Mouse (Mus musculus) T-helper 2 cell (primary cell): ENCODE measurements at regions not wholly inside any gene's neighbourhood (a gene's known extent, or its start where the extent isn't known, plus 50 kb on each side); places are given as distances from the start of the nearest gene placed in this dataset.

Experiments
- in situ Hi-C: fragments of 300-600 bp; cut with MboI, MseI; formaldehyde crosslinking; loops from one replicate; pipeline ENCODE4 v1.15.1; 2025; ENCODE audit warnings: high pct_unique_total_duplicates

DNA sequence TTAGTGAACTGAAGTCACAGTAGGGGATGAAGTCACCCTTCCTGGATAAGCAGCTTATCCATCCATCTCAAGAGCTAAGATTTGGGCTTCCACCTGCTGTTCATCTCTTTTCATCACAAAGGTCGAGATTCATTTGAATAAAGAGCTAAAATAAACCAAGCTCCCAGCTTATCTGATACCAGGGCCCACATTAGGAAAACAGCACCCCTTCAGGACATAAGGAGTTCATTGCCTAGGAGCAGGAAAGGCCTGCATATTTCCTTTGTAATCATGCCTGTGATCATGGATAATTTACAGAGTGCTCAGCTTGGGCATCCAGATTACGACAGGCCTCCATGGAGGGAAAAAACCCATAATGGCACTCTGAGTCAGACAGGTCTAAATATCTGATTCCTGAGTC, 190.7 kb upstream of the Klhl29 start:
- in situ Hi-C loops = no loop called here

DNA sequence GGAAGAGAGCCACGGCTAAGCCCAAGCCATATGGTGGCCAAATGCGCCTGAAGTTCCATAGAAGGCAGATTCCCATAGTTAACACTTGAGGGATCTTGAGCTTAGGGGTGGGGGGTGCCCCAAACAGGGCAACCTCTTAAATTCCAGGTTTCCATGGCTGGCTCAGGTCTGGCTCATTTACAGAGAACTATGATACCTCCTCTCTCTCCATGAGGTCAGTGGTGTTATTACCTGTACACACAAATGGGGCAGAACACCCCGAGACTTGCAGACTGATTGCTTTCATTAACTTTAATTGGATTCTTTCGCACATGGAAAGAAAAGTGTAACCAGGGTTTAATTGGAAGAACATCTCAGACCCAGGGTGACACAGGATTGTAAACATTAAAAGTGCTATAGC, 177.1 kb upstream of the Klhl29 start:
- in situ Hi-C loops = no loop called here

DNA sequence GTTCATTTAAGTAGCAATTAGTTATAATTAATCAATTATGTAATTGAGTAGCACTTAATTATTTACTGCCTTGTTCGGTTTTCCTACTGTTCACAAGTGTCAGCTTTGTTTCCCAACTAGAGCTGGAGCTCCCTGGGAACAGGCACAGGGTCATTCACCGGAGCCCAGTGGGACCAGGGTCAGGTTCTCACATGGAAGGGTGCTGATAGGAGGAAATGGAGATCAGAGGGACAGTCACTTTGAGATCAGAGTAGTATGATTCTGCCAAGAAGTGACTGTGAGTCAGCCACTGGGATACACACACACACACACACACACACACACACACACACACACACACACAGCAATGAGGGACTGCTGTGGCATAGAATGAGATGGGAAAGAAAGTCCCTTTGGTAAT, 176.4 kb upstream of the Klhl29 start:
- in situ Hi-C loops = no loop called here

DNA sequence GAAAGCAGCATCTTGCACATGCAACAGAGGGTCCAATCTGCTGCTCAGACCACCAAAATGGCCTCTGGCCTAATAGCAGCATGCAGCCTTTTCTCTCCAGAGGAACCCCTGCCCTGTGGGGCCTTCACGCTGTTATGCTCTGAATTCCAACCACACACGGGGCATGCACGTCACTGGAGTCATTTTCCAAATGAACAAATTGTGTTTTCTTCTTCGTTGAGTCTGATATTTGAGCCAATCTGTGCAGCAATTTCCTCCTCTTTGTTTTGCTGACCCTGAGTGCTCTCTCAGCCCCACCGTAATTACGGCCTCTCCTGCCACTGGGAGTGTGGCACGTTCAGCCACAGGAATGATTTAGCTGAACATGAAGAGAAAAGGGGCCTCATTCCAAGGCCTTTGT, 174.3 kb upstream of the Klhl29 start:
- in situ Hi-C loops = no loop called here

DNA sequence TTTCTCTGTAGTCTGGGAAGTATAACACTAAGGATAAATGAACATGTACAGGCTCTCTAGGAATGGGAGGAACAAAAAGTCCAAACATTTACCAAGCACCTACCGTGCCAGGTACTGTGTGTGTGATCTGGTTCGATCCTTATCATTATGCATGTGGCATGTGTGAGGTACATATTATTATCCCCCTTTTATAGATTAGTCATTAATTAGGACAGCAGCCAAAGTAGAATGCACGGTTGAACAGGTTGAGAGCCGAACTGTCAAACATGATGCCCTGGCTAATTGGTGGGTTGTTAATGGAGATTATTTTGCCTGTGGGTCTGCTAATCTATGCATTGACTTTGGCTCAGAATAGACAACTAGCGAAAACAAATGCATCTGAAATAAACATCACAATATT, 172.2 kb upstream of the Klhl29 start:
- in situ Hi-C loops = no loop called here

DNA sequence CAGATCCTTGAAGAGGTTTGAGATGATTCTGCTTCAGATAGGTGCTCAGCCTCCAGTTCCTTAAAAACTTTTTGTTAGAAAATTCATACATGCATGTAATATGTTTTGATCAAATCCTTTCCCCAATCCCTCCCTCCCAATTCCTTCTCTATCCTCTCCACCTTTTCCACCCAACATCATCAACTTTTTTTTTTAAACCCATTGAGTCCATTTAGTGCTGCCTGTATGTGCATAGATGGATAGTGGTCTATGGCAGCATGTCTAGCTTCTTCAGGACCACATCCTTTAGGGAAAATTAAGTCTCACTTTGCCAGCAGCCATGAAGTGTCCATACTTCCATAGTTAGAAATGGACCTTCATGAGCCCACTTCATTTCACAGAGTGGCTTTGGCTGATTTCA, 167.2 kb upstream of the Klhl29 start:
- in situ Hi-C loops = no loop called here

DNA sequence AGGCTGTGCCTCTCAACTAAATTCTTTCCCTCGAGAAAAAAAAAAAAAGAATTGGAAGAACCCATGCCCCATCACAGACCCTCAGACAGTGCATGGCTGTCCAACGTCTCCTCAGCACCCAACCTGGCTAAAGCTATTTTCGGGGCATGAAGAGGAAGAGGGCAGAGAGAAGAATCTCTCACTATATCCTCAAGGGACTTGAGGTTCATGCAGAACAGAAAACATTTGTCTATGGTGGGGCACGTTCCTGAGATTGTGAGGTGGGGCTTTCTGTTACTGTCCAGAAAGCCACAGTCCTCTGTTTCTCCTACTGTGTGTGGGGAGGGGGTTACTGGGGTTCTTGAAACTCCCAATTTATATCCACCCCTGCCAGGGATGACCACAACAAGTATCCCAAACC, 120.8 kb upstream of the Klhl29 start:
- in situ Hi-C loops = no loop called here

DNA sequence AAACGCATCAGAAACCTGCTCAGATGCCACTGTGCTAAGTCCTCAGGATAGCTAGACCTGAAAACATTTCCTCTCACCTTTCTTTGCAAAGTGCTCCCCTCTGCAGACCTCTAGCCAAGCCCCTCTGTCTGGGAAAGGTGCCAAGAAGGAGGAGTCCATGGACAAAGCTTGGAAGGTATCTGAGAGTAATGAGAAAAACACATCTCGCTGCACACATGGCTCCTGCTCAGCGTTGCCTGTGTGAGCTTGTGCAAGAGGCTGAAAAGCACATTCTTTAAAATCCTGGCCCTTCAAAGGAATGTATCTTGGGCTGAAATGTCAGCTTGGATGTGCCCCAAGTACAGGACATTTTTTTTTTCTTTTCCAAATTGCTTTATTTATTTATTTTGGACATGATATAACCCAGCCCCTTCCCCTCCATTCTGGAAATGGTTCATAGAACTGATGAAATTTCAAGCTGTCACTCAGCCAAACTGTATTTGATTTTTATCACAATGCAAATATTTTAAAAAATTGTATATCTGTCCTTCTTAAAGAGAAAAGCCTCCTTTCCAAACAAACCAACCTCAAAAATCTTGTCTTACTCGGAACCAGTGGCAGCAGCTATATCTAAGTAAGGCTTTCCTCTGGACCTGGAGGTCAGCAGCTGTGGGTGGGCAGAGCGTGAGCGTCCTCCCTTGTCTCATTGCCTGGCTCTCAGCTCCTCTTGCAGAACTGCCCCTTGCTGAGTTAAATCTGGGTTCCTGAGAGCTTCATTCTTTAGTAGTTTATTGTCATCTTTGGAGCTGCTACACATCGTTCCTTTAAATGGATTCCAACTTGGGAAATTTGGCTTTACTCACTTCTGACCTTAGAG, 119.4 kb upstream of the Klhl29 start:
- in situ Hi-C loops = no loop called here

DNA sequence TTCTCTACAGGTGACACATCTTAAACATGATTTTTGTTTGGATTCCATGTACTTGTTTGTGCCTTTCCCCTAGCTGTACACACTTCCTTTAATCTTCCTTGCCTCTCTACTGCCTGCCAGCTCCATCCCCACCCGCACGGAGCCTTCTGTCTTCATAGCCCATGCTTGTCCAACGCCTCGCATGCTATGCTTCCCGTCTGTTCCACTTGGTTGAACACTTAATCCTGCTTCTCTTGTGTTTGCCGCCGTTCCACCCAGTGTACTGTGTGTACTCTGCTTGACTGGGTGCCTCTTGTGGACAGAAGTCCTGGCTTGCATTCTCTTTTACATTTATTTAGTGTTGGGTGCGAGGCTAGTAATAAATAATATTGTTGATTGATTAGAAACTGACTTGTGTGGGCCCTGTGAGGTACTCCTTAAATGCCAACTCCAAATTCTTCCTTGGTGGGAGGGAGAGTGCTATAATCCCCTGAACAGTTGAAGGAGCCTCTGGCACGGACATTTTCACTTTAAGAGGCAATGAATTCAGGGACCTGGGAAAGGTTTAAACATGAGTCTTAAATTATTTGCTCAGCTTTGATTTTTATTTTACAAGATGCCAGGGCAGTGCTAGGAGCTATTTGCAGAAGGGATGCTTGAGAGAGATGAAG, 88.9 kb upstream of the Klhl29 start:
- in situ Hi-C loops = no loop called here

DNA sequence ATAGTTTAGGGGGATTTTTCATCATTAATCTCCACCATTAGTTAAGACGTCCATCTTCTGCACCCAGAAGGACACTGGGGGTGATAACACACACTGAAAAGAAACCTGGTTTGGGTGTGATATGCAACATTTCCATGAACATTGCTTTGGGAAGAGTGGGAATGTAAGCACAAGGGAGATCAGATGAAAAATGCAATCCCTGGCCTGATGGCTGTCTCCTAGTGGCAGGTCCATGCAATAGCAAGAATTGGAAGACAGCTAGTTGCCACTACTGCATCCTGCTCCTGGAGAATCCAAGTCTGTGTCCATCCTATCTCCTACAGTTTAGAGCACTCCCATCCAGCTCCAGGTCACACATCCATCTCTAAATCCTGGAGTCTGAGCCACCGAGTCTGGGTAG, 77.7 kb upstream of the Klhl29 start:
- in situ Hi-C loops = no loop called here

DNA sequence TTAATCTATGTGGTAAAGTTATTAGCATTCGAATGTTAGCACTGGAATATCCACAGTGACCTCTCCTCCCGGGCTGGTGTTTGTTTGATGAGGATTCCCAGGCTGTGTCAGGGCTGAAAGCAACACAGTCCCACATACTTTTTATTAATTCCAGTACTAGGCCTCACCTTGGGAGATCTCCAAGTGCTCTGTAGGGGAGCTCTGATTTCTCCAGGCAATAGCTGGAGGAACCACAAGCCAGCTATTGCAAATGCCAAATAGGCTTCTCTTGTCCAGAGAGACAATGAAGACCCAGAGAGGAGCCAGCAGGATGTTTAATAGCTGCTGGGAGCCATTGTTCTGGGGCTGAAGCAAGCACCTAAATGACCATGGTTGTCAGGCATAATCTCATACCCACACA, 68.2 kb upstream of the Klhl29 start:
- in situ Hi-C loops = no loop called here

DNA sequence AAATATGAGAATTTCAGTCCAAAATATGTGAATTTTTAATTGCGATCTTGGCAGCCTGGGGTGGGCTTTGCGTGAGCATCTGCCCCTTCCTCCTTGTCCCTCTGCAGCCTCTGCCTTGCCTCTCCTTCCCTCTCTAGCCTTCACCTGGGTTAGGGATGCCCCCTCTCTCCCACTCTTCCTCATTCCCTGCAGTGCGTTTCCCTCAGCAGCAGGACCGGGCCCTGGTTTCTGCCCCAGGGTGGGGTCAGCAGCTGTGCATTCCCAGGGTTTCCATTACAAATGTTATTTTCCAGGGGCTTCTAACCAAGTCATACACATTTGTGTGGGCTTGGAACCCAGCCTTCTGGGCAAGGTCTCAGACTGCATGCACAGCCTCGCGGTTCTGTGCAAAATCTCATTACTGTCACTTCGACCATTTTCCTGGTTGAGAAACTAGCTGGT, 67.6 kb upstream of the Klhl29 start:
- in situ Hi-C loops = no loop called here

DNA sequence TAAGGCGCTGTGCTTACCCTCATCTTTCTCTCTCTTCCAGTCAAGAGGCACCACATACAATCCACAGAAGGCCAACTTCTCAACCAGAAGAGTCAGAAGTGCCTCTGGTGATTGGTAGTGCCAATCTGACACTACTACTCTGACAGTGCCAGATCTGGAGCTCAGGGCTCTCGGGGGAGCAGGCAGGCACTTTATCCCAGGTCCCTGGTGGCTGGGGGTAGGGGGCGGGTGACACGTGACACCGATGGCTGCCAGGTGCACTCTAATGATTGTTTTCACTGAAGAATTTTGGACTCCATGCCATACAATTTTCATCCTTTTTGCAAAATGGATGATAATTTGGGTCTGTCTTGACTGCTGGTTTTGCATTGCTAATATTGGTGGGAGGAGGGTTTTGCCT, 67.2 kb upstream of the Klhl29 start:
- in situ Hi-C loops = no loop called here

DNA sequence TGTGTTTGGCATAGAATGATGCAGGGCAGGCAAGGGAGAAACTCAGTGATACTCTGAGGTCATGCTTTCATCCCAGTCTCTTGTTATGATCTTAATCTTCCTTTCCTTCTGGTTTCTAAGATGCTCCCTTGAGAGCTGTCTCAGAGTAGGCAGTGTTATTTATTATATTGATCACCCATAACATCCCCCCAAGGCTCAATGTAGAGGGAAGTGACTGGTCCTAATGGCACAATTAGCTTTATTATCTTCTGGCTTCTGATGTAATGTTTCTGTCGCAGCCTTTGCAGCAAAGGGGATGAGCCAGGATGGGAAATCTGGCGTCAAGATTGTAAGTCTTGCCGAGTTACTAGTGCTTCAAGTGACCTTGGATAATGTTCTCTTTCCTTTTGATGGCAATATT, 65.0 kb upstream of the Klhl29 start:
- in situ Hi-C loops = no loop called here

DNA sequence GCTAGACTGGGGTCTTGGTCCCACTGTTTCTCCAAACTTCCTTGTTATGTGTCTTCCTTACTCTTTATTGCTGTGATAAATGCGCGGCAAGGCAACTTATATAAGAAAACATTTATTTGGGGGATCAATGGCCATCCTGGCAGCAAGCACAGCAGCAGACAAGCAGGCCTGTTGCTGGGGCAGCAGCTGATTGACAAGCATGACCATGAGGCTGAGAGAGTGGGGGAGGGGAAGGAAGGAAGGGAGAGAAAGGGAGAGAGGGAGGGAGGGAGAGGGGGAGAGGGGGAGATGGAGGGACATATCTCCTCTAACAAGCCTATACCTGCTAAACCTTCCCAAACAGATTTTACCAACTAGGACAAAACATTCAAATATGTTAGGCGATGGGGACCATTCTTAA, 60.4 kb upstream of the Klhl29 start:
- in situ Hi-C loops = no loop called here

DNA sequence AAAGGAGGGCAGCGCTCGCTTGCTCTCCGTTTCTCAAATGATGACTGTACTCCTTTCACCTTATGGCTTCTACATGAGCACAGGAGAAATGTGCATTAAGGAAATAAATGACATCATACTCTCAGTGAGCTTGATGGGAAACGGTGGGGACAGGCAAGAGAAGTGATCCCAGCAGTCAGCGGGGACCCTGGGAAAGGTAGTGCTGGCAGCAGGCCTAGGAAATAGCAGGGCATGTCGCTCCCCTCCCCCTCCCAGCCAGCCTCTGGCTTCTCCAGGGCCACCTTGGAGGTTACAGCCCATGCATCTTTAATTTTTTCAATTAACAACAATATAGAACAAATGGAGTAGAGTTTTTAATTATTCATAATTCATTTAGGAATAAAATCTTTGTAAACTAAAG, 58.6 kb upstream of the Klhl29 start:
- in situ Hi-C loops = no loop called here

DNA sequence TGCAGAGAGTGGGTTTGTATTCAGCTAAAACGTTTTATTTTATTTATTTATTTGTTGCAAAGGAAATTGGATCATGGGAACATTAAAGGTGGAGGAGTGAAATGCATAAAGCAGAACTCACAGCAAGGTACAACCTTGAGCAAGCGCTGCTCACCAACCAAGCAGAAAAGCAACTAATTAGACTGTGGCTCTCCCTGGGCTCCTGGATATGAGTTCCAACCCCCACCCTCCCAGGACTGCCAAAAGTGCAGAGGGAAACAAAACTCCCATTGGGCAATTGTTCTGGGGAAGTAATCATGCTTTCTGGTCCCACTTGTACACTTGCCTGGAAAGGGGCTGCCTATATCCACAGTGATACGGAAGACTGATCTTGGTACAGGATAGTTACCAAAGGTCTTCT, 57.2 kb upstream of the Klhl29 start:
- in situ Hi-C loops = no loop called here

DNA sequence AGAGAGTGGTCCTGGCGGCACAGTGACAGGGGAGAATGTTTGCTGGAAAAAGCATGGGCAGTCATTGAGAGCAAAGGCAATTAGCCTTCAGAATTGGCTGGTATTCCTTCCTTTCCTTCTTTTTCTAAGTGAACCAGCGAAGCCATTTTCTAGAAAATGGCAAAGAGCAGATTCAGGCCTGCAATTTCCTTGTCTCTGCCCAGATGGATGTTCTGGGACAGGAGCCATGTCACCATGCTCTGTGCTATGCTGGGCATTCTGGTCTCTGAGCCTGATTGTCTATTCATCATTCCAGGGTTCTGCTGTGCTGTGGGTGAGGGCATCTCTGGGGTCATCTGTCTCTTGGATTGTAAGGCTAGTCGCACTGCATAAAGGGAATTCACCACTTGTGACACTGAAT, 53.3 kb upstream of the Klhl29 start:
- in situ Hi-C loops = no loop called here
